Mouse (Mus musculus) forebrain, embryonic 11.5 days (tissue): ENCODE data around the gene Tmem211. TPM values are rescaled to one million over a fixed set of nuclear protein-coding genes. Genes with fewer than 3 reads are reported as not detected.

Source experiments
- ATAC-seq: fragments of 200-750 bp; cut with Nextera tagmentation; replicated peaks from 2 replicates; pipeline ENCODE4 v1.8.0; 2017; ENCODE audit warnings: moderate TSS enrichment; ENCODE audit not compliant: low FRiP score
- DNase-seq: peaks from one replicate; pipeline ENCODE4 v3.0.0-alpha.2; 2017; ENCODE audit warnings: low spot score
- H3K27ac ChIP-seq: fragments of 300-500 bp; sonication (generic); 2 replicates; pipeline ENCODE4 v1.5.1; 2014; ENCODE audit warnings: low read depth, low read length
- H3K27me3 ChIP-seq: fragments of 300-500 bp; sonication (generic); 2 replicates; pipeline ENCODE4 v1.6.1; 2014; ENCODE audit warnings: mild to moderate bottlenecking, low read length, mixed read lengths; ENCODE audit not compliant: control insufficient read depth, insufficient read depth
- H3K36me3 ChIP-seq: fragments of 300-500 bp; sonication (generic); 2 replicates; pipeline ENCODE4 v1.6.1; 2014; ENCODE audit warnings: mild to moderate bottlenecking, low read length, moderate library complexity, mixed read lengths; ENCODE audit not compliant: control insufficient read depth, insufficient read depth
- H3K4me1 ChIP-seq: fragments of 300-500 bp; sonication (generic); replicated peaks from 2 replicates; pipeline ENCODE4 v1.6.1; 2014; ENCODE audit warnings: low read length, mixed read lengths; ENCODE audit not compliant: control insufficient read depth, insufficient read depth
- H3K4me2 ChIP-seq: fragments of 300-500 bp; sonication (generic); 2 replicates; pipeline ENCODE4 v1.6.1; 2014; ENCODE audit warnings: low read depth, mild to moderate bottlenecking, low read length, moderate library complexity, mixed read lengths; ENCODE audit not compliant: severe bottlenecking
- H3K4me3 ChIP-seq: fragments of 300-500 bp; sonication (generic); 2 replicates; pipeline ENCODE4 v1.5.1; 2014; ENCODE audit warnings: low read depth, low read length
- H3K9ac ChIP-seq: fragments of 300-500 bp; sonication (generic); 2 replicates; pipeline ENCODE4 v1.6.1; 2014; ENCODE audit warnings: low read length
- H3K9me3 ChIP-seq: fragments of 300-500 bp; sonication (generic); 2 replicates; pipeline ENCODE4 v1.6.1; 2016; ENCODE audit warnings: low read length, mixed read lengths; ENCODE audit not compliant: control insufficient read depth
- WGBS: fragments of 180-500 bp; shearing (Covaris S2); extraction: QIAGEN DNeasy Blood & Tissue Kit; methylation state at CpG from one replicate; pipeline ENCODE4 v1.1.7; 2014; 5-methylcytosine and 5-hydroxymethylcytosine counted together
- polyA plus RNA-seq: library from polyadenylated mRNA; unstranded; fragments of >200 nt; fragmentation: Nextera tagmentation; extraction: Ambion mirVana; gene quantifications from 2 replicates; pipeline ENCODE4 v1.2.1, GENCODE M21; 2014

Gene Tmem211
- polyA plus RNA-seq, 1 experiment from 2014 or later, result 0.20 TPM

DNA sequence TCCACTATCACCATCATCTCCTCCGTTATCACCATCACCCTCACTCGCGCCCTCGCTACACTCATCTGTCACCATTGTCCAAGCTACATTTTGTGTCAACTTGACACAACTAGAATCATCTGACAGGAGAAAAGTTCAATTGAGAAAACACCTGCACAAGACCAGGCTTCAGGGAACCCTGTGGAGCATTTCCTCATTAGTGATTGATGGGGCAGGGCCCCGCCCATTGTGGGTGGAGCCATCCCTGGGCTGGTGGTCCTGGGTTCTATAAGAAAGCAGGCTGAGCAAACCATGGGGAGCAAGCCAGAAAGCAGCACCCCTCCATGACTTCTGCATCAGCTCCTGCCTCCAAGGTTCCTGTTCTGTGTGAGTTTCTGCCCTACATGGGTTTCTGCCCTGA is 61.1 kb downstream of the Tmem211 start:
- 62% methylated on average over 5 of the region's 5 CpGs for WGBS
- ATAC-seq (no peak), DNase-seq (no peak)
- Histone ChIP-seq H3K27ac (no peak overlapping the region), H3K4me1 (peaks cover 4% of the 10 kb centered on the region; the same call in 1 of the 2 replicates), H3K4me2 (no peak overlapping the region), H3K27me3 (peaks cover 21% of the 10 kb centered on the region), H3K9me3 (no peaks in the 10 kb centered on the region), H3K9ac (no peak overlapping the region), H3K4me3 (no peak overlapping the region), H3K36me3 (no peaks in the 10 kb centered on the region)

DNA sequence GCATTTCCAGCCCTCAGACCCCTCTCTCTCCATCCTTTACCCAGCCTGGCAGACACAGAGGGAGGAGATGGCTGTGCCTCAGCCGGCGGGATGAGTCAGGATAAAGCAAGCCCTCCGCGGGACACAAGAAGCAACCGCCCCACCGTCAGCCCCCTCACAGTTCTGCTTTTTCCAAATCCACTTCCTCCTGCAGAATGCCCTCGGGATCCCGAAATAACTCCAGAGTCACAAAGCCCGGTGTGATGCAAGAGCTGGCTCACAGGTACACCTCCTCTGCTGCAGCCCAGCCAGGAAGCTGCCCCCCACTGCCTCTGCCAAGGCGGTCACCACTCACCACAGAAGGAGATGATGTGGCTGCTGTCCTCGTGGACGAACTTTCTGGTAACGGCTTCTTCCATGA is 61.8 kb downstream of the Tmem211 start:
- no peak for ATAC-seq
- no peak overlapping the region for H3K4me3 ChIP-seq
- no peaks in the 10 kb centered on the region for H3K36me3 ChIP-seq
- 54% methylated on average over 13 of the region's 13 CpGs for WGBS
- H3K9ac ChIP-seq, result no peak overlapping the region
- H3K27me3 ChIP-seq, result peaks cover 21% of the 10 kb centered on the region
- no peak overlapping the region for H3K4me2 ChIP-seq
- no peaks in the 10 kb centered on the region for H3K9me3 ChIP-seq
- H3K27ac ChIP-seq, result no peak overlapping the region
- DNase-seq, result no peak
- peaks cover 4% of the 10 kb centered on the region; the same call in 1 of the 2 replicates for H3K4me1 ChIP-seq

Other genes starting within 250 kb of the Tmem211 start
- gene Grk3, start 211.1 kb upstream of the Tmem211 start, polyA plus RNA-seq, result 6.7 and 7.1 TPM in 2 replicates
- gene Crybb2, start 156.8 kb upstream of the Tmem211 start, polyA plus RNA-seq, result not detected in 2 replicates
- 0.76 TPM in 2 replicates for gene Crybb3, start 145.3 kb upstream of the Tmem211 start, polyA plus RNA-seq
- gene 2900026A02Rik, start 5.7 kb upstream of the Tmem211 start, polyA plus RNA-seq, result 2.2 and 3.4 TPM in 2 replicates
- gene Sgsm1, start 83.9 kb downstream of the Tmem211 start, polyA plus RNA-seq, result 14.4 and 15.7 TPM in 2 replicates
- not detected in 2 replicates for gene Aym1, start 130.4 kb downstream of the Tmem211 start, polyA plus RNA-seq